Mouse (Mus musculus): Measurements from ENCODE around the gene Tgfbr3. TPM values are rescaled to one million over a fixed set of nuclear protein-coding genes. Genes with fewer than 3 reads are reported as not detected.

The Tgfbr3 gene
- total RNA-seq, 1 experiment from 2014 or later: 31.2 TPM

DNA sequence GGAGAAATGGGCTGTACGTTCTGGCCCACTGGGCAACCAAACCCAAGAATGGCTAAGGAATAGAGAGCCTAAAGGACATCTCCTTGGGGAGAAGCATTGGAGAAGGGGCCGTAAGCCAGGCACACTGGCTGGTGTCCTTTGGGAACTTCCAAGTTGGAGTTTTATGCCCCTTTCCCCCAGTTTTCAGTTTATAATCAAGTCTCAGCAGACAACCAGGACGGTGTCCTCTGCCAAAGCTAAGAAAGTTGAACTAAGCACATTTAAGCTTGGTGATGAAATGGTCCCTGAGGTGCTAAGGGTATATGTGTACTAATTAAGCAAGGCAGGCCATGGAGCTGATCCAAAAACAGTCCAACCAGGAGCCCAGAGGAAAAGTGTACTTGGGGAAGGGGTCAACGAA lies 124.6 kb downstream of the Tgfbr3 start:
- no peak for ATAC-seq (replicated peaks; ENCODE audit: insufficient number of reproducible peaks, low FRiP score, low TSS enrichment, poor library complexity, severe bottlenecking)

DNA sequence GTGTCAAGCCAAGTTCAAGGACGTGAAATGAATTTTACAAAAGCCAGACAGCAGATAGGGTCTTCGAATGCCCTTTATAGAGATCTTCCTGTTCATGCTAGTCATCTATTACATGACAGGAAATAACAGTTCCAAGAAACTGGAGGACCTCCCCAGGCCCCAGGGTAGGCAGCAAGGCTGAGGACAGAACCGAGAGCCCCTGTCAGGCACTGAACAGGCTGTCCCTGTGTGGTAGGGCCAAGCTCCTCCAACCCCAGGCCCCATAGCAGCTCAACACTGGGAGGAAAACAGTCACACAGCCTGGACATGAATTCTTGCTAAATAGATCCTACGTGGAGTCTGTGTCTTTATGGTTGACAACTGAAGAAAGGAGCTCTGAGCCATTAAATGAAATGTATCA lies 125.3 kb downstream of the Tgfbr3 start:
- ATAC-seq (replicated peaks; ENCODE audit: insufficient number of reproducible peaks, low FRiP score, low TSS enrichment, poor library complexity, severe bottlenecking): no peak

GRCm38 (mm10) chr5:107163336-107163735 lies 126.1 kb downstream of the Tgfbr3 start:
- ATAC-seq (replicated peaks; ENCODE audit: insufficient number of reproducible peaks, low FRiP score, low TSS enrichment, poor library complexity, severe bottlenecking): no peak

DNA sequence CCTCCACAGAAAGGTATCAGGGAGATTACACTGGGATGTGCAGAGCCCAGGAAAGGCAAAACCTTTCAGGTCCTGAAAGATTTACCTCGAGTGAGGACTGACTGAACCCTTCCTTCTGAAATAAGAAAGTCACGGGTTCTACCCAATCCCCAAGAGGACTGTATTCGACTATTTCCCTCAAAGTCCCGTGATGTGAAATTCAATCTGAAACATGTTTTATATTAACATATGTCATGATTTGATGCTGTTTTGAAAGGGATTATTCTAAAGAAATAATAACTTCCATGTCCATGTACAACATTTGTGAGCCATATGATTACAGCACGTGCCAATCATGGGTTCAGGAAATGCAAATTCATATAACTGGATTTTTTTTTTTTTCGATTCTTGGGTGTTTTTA lies 126.6 kb downstream of the Tgfbr3 start:
- ATAC-seq (replicated peaks; ENCODE audit: insufficient number of reproducible peaks, low FRiP score, low TSS enrichment, poor library complexity, severe bottlenecking): no peak

DNA sequence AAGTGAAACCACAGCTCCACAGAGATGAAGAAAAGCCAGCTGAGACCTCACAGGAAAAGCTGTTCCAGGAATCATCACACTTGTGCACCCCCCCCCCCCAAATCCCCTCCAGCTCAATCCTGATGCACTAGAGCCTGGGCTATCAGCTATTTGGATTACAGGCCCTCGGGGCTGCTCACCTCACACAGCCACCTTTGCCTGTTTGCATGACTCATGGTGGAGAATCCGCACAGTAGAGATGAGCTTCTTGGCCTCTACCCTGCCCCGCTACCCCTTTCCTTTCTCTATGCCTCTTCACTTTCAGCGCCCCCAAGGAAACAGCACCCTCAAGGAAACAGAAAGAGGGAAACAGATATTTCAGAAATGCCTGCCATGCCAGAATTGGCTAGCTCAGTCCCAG lies 127.1 kb downstream of the Tgfbr3 start:
- no peak for ATAC-seq (replicated peaks; ENCODE audit: insufficient number of reproducible peaks, low FRiP score, low TSS enrichment, poor library complexity, severe bottlenecking)

GRCm38 (mm10) chr5:107159914-107160890 lies 129.2 kb downstream of the Tgfbr3 start:
- ATAC-seq (replicated peaks; ENCODE audit: insufficient number of reproducible peaks, low FRiP score, low TSS enrichment, poor library complexity, severe bottlenecking): no peak

GRCm38 (mm10) chr5:107158531-107159178 lies 130.8 kb downstream of the Tgfbr3 start:
- ATAC-seq (replicated peaks; ENCODE audit: insufficient number of reproducible peaks, low FRiP score, low TSS enrichment, poor library complexity, severe bottlenecking): no peak

DNA sequence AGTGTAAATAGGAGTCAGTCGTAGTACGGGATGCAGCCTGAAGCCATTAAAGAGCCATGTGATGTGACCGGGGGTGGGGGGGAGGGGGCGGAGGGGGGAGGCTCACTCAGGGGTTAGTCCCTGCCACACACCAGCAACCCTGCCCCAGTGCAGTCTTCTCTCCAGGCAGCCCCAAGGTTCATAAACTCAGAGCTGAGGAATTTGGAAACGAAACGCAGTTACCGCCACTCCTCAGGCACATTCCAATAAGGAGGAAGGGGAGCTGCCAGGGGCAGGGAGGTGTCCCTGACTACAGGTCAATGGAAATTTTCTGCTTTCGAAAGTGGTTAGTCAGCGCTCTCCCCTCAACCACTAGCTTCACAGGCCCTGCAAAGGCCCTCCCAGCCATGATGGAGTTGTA lies 132.0 kb downstream of the Tgfbr3 start:
- no peak for ATAC-seq (replicated peaks; ENCODE audit: insufficient number of reproducible peaks, low FRiP score, low TSS enrichment, poor library complexity, severe bottlenecking)

DNA sequence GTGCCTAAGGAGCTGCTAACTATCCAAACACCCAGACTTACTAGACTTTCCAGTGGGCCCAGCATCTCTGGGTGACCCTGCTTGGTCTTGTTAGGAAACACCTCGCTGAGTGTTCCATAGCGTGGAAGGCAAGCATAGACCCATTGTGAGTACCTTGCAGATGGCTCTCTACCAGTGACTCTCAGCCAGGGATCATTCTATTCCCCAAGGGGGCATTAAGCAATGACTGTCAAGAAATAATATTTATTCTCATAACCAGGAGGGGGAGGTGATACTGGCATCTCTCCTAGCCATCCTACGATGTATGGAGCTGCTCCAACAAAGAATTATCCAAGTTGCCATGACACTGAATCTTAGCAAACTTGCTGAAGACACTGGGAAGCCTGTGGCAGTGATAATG lies 133.3 kb downstream of the Tgfbr3 start:
- no peak for ATAC-seq (replicated peaks; ENCODE audit: insufficient number of reproducible peaks, low FRiP score, low TSS enrichment, poor library complexity, severe bottlenecking)

GRCm38 (mm10) chr5:107152989-107153388 lies 136.4 kb downstream of the Tgfbr3 start:
- no peak for ATAC-seq (replicated peaks; ENCODE audit: insufficient number of reproducible peaks, low FRiP score, low TSS enrichment, poor library complexity, severe bottlenecking)

DNA sequence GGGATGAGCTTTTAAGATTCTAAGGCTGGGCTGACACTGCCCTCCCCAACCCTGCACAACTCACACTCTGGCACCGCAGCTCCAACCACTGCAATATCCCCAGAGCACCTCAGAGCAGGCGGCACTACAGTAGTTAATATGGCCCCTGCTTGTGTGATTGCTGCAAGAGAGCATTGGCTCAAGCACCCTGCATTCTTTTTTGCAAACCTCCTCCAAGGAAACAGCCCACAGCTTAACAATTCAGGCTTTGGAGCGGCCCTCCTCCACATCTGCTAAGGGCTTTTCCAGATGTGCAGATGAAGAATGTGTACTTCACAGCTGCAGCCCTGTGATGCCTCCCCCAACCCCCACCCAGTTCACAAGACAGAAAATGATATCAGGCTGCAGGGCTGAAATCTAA lies 138.1 kb downstream of the Tgfbr3 start:
- ATAC-seq (replicated peaks; ENCODE audit: insufficient number of reproducible peaks, low FRiP score, low TSS enrichment, poor library complexity, severe bottlenecking): no peak

GRCm38 (mm10) chr5:107150555-107151312 lies 138.7 kb downstream of the Tgfbr3 start:
- no peak for ATAC-seq (replicated peaks; ENCODE audit: insufficient number of reproducible peaks, low FRiP score, low TSS enrichment, poor library complexity, severe bottlenecking)

GRCm38 (mm10) chr5:107147951-107148766 lies 141.3 kb downstream of the Tgfbr3 start:
- ATAC-seq (replicated peaks; ENCODE audit: insufficient number of reproducible peaks, low FRiP score, low TSS enrichment, poor library complexity, severe bottlenecking): no peak

- ATAC-seq (replicated peaks; ENCODE audit: insufficient number of reproducible peaks, low FRiP score, low TSS enrichment, poor library complexity, severe bottlenecking): no peak
Observed at GRCm38 (mm10) chr5:107147413-107147812, 142.0 kb downstream of the Tgfbr3 start.

DNA sequence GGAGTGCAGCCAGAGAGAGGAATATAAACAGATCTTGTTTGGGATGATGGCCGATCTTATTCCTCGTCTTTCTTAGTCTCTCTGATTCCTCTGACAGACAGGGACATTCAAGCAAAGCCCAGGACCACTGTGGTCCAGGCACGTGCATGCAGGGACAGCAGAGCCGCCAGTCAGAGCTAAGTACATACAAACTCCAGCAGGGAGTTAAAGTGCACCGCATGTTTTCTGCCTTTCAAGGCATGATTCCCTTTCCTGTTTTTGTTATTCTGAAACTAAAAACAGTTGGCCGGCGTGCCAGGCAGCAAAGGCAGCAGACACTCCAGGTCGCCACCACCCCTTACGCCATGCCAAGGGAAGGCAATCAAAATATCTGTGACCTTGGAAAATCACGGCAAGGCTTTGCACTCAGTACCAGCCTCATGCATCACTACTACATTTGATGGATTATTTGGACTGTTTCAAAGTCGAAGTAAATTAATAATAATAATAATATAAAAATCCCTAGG lies 143.3 kb downstream of the Tgfbr3 start:
- no peak for ATAC-seq (replicated peaks; ENCODE audit: insufficient number of reproducible peaks, low FRiP score, low TSS enrichment, poor library complexity, severe bottlenecking)

DNA sequence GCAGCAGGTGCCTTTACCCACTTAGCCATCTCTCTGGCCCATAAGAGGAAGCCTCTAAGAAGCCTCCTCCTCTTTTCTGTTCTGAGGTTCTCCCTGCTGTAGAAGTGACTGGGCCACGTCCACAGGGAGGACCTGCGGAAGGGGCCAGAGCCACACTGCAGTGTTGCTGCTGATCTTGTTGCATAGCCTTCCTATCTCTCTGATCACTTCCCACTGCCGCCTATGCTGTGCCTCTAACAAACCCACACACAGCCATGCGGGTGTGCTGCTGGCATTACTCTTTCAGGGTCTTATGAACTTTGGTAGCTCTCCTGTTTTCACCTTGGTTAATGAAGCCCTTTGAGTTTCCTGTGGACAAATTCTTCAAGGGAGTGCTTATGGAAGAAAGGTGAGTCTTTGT lies 144.3 kb downstream of the Tgfbr3 start:
- ATAC-seq (replicated peaks; ENCODE audit: insufficient number of reproducible peaks, low FRiP score, low TSS enrichment, poor library complexity, severe bottlenecking): no peak

GRCm38 (mm10) chr5:107144263-107144843 lies 145.1 kb downstream of the Tgfbr3 start:
- no peak for ATAC-seq (replicated peaks; ENCODE audit: insufficient number of reproducible peaks, low FRiP score, low TSS enrichment, poor library complexity, severe bottlenecking)

DNA sequence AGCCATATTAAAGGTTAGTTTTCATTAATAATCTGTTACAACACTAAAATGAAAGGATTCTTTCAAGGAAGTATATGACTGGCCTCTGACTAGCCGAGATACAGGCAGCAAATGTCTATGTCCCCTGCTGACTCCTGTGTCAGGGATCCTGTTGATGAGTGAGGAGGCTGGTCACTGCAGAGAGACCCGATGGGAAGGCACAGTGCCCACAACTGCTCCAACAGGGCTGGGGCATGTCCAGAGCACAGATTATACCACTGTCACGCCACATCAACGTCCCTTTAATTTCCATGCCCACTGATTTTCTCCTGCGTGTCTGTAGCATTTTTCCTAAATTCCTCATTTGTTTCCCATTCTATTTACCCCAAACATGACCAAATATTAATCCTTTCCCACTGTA lies 146.0 kb downstream of the Tgfbr3 start:
- no peak for ATAC-seq (replicated peaks; ENCODE audit: insufficient number of reproducible peaks, low FRiP score, low TSS enrichment, poor library complexity, severe bottlenecking)

Measured in monocyte, adult 5-6 weeks (primary cell).